Mouse (Mus musculus): ENCODE results near the gene Gm6401.
"Not testable (repeated sequence)": the region's sequence is repeated elsewhere in the genome, so short reads cannot be mapped to it uniquely, and the experiment has no call there.

DNA sequence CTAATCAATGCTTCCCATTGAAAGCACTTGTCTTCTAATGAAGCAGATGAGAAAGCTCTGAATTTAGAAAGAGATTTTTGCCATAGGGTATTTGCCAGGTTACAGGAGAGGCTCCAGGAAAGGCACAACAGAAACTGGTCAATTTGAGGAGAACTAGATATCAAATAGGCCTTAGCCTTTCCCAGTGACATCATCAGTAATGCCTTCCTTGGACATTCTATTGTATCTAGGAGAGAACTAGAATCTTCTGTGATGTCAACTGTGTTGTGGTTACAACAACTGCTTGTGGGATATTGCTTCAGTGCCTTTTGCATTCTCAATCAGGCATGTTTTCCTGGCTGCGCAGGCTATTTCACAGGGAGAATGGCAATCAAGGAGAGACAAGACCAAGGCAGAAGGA, 43.1 kb downstream of the Gm6401 start, which contains the start of gene 1700049E17Rik1:
- TF ChIP-seq CTCF (conservative IDR thresholded peaks at IDR 0.05; ENCODE audit: low read length); POU5F1 (IDR thresholded peaks at IDR 0.05; ENCODE audit: borderline replicate concordance, low read length): not testable (repeated sequence)

Measured in E14TG2a.4 (cell line).